Mouse (Mus musculus) limb, embryonic 12.5 days (tissue): ENCODE data around the gene Cd79b. TPM values are rescaled to one million over a fixed set of nuclear protein-coding genes. Genes with fewer than 3 reads are reported as not detected.

Source experiments
- ATAC-seq: fragments of 200-750 bp; cut with Nextera tagmentation; 2 replicates; pipeline ENCODE4 v1.8.0; 2017; ENCODE audit warnings: low read depth, moderate TSS enrichment; ENCODE audit not compliant: insufficient number of reproducible peaks, insufficient read depth, low FRiP score, low TSS enrichment
- H3K27ac ChIP-seq: fragments of 300-500 bp; sonication (generic); 2 replicates; pipeline ENCODE4 v1.5.1; 2016; ENCODE audit warnings: mild to moderate bottlenecking, moderate library complexity
- H3K27me3 ChIP-seq: fragments of 300-500 bp; sonication (generic); 2 replicates; pipeline ENCODE4 v1.6.1; 2016; ENCODE audit warnings: mild to moderate bottlenecking, moderate library complexity
- H3K36me3 ChIP-seq: fragments of 300-500 bp; sonication (generic); 2 replicates; pipeline ENCODE4 v1.6.1; 2016; ENCODE audit warnings: mild to moderate bottlenecking, moderate library complexity
- H3K4me1 ChIP-seq: fragments of 300-500 bp; sonication (generic); replicated peaks from 2 replicates; pipeline ENCODE4 v1.6.1; 2016
- H3K4me2 ChIP-seq: fragments of 300-500 bp; sonication (generic); 2 replicates; pipeline ENCODE4 v1.6.1; 2016; ENCODE audit warnings: mild to moderate bottlenecking, moderate library complexity
- H3K4me3 ChIP-seq: fragments of 300-500 bp; sonication (generic); replicated peaks from 2 replicates; pipeline ENCODE4 v1.5.1; 2016; ENCODE audit warnings: mild to moderate bottlenecking
- H3K9ac ChIP-seq: fragments of 300-500 bp; sonication (generic); replicated peaks from 2 replicates; pipeline ENCODE4 v1.6.1; 2016; ENCODE audit warnings: mild to moderate bottlenecking, moderate library complexity
- H3K9me3 ChIP-seq: fragments of 300-500 bp; sonication (generic); 2 replicates; pipeline ENCODE4 v1.6.1; 2016; ENCODE audit warnings: mild to moderate bottlenecking, moderate library complexity
- WGBS: fragments of 180-500 bp; shearing (Covaris S2); methylation state at CpG from one replicate; pipeline ENCODE4 v1.1.7; 2016; 5-methylcytosine and 5-hydroxymethylcytosine counted together
- polyA plus RNA-seq: library from polyadenylated mRNA; unstranded; fragments of >200 nt; fragmentation: Nextera tagmentation; extraction: Ambion mirVana; gene quantifications from 2 replicates; pipeline ENCODE4 v1.2.1, GENCODE M21; 2016

The Cd79b gene
- polyA plus RNA-seq, 1 experiment from 2014 or later, result 1.8 TPM

GRCm38 (mm10) chr11:106301765-106302164 lies 12.8 kb downstream of the Cd79b start, which contains the start of gene Gh:
Gh (minus strand) TSS chr11:106301865.
- H3K36me3 ChIP-seq, result no peaks in the 10 kb centered on the region
- no peak for ATAC-seq
- no peak within 1 kb of the TSS for H3K4me3 ChIP-seq
- no peak within 1 kb of the TSS for H3K4me2 ChIP-seq
- H3K27me3 ChIP-seq, result no peaks in the 10 kb centered on the region
- no peaks in the 10 kb centered on the region for H3K4me1 ChIP-seq
- 81% methylated on average over 9 of the region's 9 CpGs for WGBS
- H3K9ac ChIP-seq, result no peak within 1 kb of the TSS
- H3K9me3 ChIP-seq, result no peaks in the 10 kb centered on the region
- no peak within 1 kb of the TSS for H3K27ac ChIP-seq

- Histone ChIP-seq H3K27ac (no peak overlapping the region), H3K4me3 (no peak overlapping the region), H3K27me3 (no peaks in the 10 kb centered on the region), H3K4me1 (no peaks in the 10 kb centered on the region), H3K9me3 (no peaks in the 10 kb centered on the region), H3K4me2 (no peak overlapping the region), H3K36me3 (no peaks in the 10 kb centered on the region), H3K9ac (no peak overlapping the region)
- 94% methylated on average over 2 of the region's 2 CpGs for WGBS
- no peak for ATAC-seq
Observed at GRCm38 (mm10) chr11:106291861-106292260, 22.7 kb downstream of the Cd79b start.

- WGBS, result 83% methylated on average over 5 of the region's 5 CpGs
- Histone ChIP-seq H3K4me1 (no peaks in the 10 kb centered on the region), H3K27me3 (no peaks in the 10 kb centered on the region), H3K4me3 (no peak overlapping the region), H3K4me2 (no peak overlapping the region), H3K36me3 (no peaks in the 10 kb centered on the region), H3K9ac (no peak overlapping the region), H3K9me3 (no peaks in the 10 kb centered on the region), H3K27ac (no peak overlapping the region)
- ATAC-seq, result no peak
Observed at GRCm38 (mm10) chr11:106290376-106290775, 24.2 kb downstream of the Cd79b start.

GRCm38 (mm10) chr11:106289369-106289768 lies 25.2 kb downstream of the Cd79b start:
- Histone ChIP-seq H3K9me3 (no peaks in the 10 kb centered on the region), H3K4me2 (no peak overlapping the region), H3K9ac (no peak overlapping the region), H3K27ac (no peak overlapping the region), H3K27me3 (no peaks in the 10 kb centered on the region), H3K4me1 (no peaks in the 10 kb centered on the region), H3K36me3 (no peaks in the 10 kb centered on the region), H3K4me3 (no peak overlapping the region)
- WGBS, result 65% methylated on average over 8 of the region's 8 CpGs
- no peak for ATAC-seq

GRCm38 (mm10) chr11:106286987-106287386 lies 27.6 kb downstream of the Cd79b start:
- Histone ChIP-seq H3K4me3 (no peak overlapping the region), H3K36me3 (no peaks in the 10 kb centered on the region), H3K9ac (no peak overlapping the region), H3K27me3 (no peaks in the 10 kb centered on the region), H3K9me3 (no peaks in the 10 kb centered on the region), H3K4me2 (no peak overlapping the region), H3K4me1 (no peaks in the 10 kb centered on the region), H3K27ac (no peak overlapping the region)
- WGBS, result 67% methylated on average over 11 of the region's 11 CpGs
- ATAC-seq, result no peak

GRCm38 (mm10) chr11:106286206-106286605 lies 28.4 kb downstream of the Cd79b start:
- H3K27ac ChIP-seq, result no peak overlapping the region
- H3K27me3 ChIP-seq, result no peaks in the 10 kb centered on the region
- H3K36me3 ChIP-seq, result no peaks in the 10 kb centered on the region
- no peaks in the 10 kb centered on the region for H3K9me3 ChIP-seq
- no peak overlapping the region for H3K9ac ChIP-seq
- ATAC-seq, result no peak
- no peak overlapping the region for H3K4me2 ChIP-seq
- H3K4me3 ChIP-seq, result no peak overlapping the region
- no peaks in the 10 kb centered on the region for H3K4me1 ChIP-seq
- WGBS, result 89% methylated on average over 7 of the region's 7 CpGs

- Histone ChIP-seq H3K4me1 (no peaks in the 10 kb centered on the region), H3K9me3 (no peaks in the 10 kb centered on the region), H3K9ac (no peak overlapping the region), H3K27me3 (no peaks in the 10 kb centered on the region), H3K27ac (no peak overlapping the region), H3K4me2 (no peak overlapping the region), H3K4me3 (no peak overlapping the region), H3K36me3 (no peaks in the 10 kb centered on the region)
- 80% methylated on average over 8 of the region's 8 CpGs for WGBS
- ATAC-seq, result no peak
Observed at GRCm38 (mm10) chr11:106284126-106284525, 30.4 kb downstream of the Cd79b start.

GRCm38 (mm10) chr11:106283371-106283770 lies 31.2 kb downstream of the Cd79b start:
- H3K9me3 ChIP-seq, result no peaks in the 10 kb centered on the region
- no peaks in the 10 kb centered on the region for H3K4me1 ChIP-seq
- H3K27me3 ChIP-seq, result peaks cover 2% of the 10 kb centered on the region; the same call in 1 of the 2 replicates
- WGBS, result 78% methylated on average over 4 of the region's 4 CpGs
- H3K4me3 ChIP-seq, result no peak overlapping the region
- no peak overlapping the region for H3K4me2 ChIP-seq
- H3K9ac ChIP-seq, result no peak overlapping the region
- no peak for ATAC-seq
- no peaks in the 10 kb centered on the region for H3K36me3 ChIP-seq
- H3K27ac ChIP-seq, result no peak overlapping the region

GRCm38 (mm10) chr11:106282452-106282851 lies 32.1 kb downstream of the Cd79b start:
- peaks cover 3% of the 10 kb centered on the region; the same call in 1 of the 2 replicates for H3K27me3 ChIP-seq
- no peaks in the 10 kb centered on the region for H3K9me3 ChIP-seq
- no peaks in the 10 kb centered on the region for H3K4me1 ChIP-seq
- WGBS, result 87% methylated on average over 6 of the region's 6 CpGs
- no peaks in the 10 kb centered on the region for H3K36me3 ChIP-seq
- H3K4me2 ChIP-seq, result no peak overlapping the region
- H3K9ac ChIP-seq, result no peak overlapping the region
- no peak overlapping the region for H3K4me3 ChIP-seq
- no peak for ATAC-seq
- no peak overlapping the region for H3K27ac ChIP-seq

GRCm38 (mm10) chr11:106276454-106276853 lies 38.1 kb downstream of the Cd79b start, which contains the start of gene Tcam1:
Tcam1 (plus strand) TSS chr11:106276672.
- Histone ChIP-seq H3K36me3 (no peaks in the 10 kb centered on the region; the same call in 1 of the 2 replicates), H3K4me1 (peaks cover 29% of the 10 kb centered on the region), H3K9ac (no peak within 1 kb of the TSS), H3K9me3 (no peaks in the 10 kb centered on the region), H3K27me3 (peaks cover 6% of the 10 kb centered on the region; the same call in 1 of the 2 replicates), H3K27ac (no peak within 1 kb of the TSS; the same call in 1 of the 2 replicates), H3K4me3 (peak within 1 kb of the TSS; percentile 19), H3K4me2 (peak within 1 kb of the TSS; percentile 53)
- 10% methylated on average over 25 of the region's 25 CpGs for WGBS
- no peak for ATAC-seq

GRCm38 (mm10) chr11:106274971-106275411 lies 39.6 kb downstream of the Cd79b start:
- H3K9ac ChIP-seq, result no peak overlapping the region; the same call in 1 of the 2 replicates
- no peak overlapping the region for H3K4me3 ChIP-seq
- H3K36me3 ChIP-seq, result no peaks in the 10 kb centered on the region; the same call in 1 of the 2 replicates
- no peak overlapping the region for H3K4me2 ChIP-seq
- no peak for ATAC-seq
- H3K9me3 ChIP-seq, result no peaks in the 10 kb centered on the region
- WGBS, result 51% methylated on average over 7 of the region's 7 CpGs
- peaks cover 42% of the 10 kb centered on the region for H3K4me1 ChIP-seq
- peak overlapping the region; percentile 36; the same call in 1 of the 2 replicates for H3K27ac ChIP-seq
- H3K27me3 ChIP-seq, result peaks cover 6% of the 10 kb centered on the region; the same call in 1 of the 2 replicates

- no peak overlapping the region for H3K4me2 ChIP-seq
- peaks cover 6% of the 10 kb centered on the region; the same call in 1 of the 2 replicates for H3K27me3 ChIP-seq
- no peaks in the 10 kb centered on the region for H3K9me3 ChIP-seq
- H3K4me1 ChIP-seq, result peaks cover 46% of the 10 kb centered on the region
- ATAC-seq, result no peak
- 83% methylated on average over 1 of the region's 1 CpGs for WGBS
- no peak overlapping the region; the same call in 1 of the 2 replicates for H3K9ac ChIP-seq
- no peak overlapping the region for H3K4me3 ChIP-seq
- H3K36me3 ChIP-seq, result no peaks in the 10 kb centered on the region; the same call in 1 of the 2 replicates
- peak overlapping the region; percentile 36 for H3K27ac ChIP-seq
Observed at GRCm38 (mm10) chr11:106274374-106274773, 40.2 kb downstream of the Cd79b start.
